Mouse (Mus musculus) C2C12 (cell line): ENCODE data around the gene Zcwpw1.

ENCODE experiments used
- CEBPB ChIP-seq: IDR thresholded peaks from one replicate; pipeline ENCODE4 v1.6.1; 2011; ENCODE audit warnings: low read depth, mild to moderate bottlenecking, control low read depth, moderate library complexity
- CTCF ChIP-seq: IDR thresholded peaks from one replicate; pipeline ENCODE4 v1.5.1; 2011; ENCODE audit not compliant: control insufficient read depth, insufficient read depth, insufficient read length
- FOSL1 ChIP-seq: IDR thresholded peaks from one replicate; pipeline ENCODE4 v1.8.0; 2011; ENCODE audit warnings: mild to moderate bottlenecking, low read length; ENCODE audit not compliant: poor library complexity, insufficient read depth, severe bottlenecking
- MAX ChIP-seq: IDR thresholded peaks from one replicate; pipeline ENCODE4 v1.6.1; 2011; ENCODE audit warnings: mild to moderate bottlenecking, control low read depth
- MYOD1 ChIP-seq: IDR thresholded peaks from one replicate; pipeline ENCODE4 v1.6.1; 2011; ENCODE audit warnings: low read depth; ENCODE audit not compliant: control insufficient read depth, insufficient read length
- MYOG ChIP-seq: IDR thresholded peaks from one replicate; pipeline ENCODE4 v1.6.1; 2011; ENCODE audit not compliant: control insufficient read depth, insufficient read length; ENCODE audit errors: extremely low read depth
- USF1 ChIP-seq: IDR thresholded peaks from one replicate; pipeline ENCODE4 v1.6.1; 2011; ENCODE audit warnings: low read depth, mild to moderate bottlenecking, control low read depth, moderate library complexity

GRCm38 (mm10) chr5:137759971-137760412 lies 27.6 kb upstream of the Zcwpw1 start:
- TF ChIP-seq CEBPB (no peak), MYOD1 (no peak), CTCF (peak; percentile 54), USF1 (no peak), MAX (peak; percentile 19), FOSL1 (no peak), MYOG (no peak)
